Mouse (Mus musculus) fibroblast of lung, adult 2 months (primary cell): ENCODE measurements around the gene Napsa.

Source experiments
- DNase-seq: peaks from one replicate; pipeline ENCODE4 v3.0.0-alpha.2; 2011; ENCODE audit warnings: low read depth

Gene Napsa

DNA sequence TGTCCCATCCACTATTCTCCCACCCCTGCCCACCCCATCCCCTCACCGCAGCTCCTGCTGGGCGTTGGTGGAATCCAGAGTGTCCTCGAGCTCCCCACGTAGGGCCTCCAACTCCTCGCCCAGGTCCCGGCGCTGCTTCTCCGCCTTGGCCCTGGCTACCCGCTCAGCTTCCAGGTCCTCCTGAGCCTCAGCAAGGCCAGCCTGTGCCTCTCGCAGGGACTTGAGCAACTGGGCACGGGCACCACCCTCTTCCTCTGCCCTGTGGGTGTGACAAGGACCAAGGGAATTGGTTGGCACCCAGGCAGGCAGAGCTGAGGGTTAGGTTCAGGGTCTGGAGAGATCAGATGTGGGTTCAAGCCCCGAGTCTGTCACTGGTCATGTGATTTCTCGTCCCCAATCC, 54.8 kb downstream of the Napsa start:
- no peak for DNase-seq

DNA sequence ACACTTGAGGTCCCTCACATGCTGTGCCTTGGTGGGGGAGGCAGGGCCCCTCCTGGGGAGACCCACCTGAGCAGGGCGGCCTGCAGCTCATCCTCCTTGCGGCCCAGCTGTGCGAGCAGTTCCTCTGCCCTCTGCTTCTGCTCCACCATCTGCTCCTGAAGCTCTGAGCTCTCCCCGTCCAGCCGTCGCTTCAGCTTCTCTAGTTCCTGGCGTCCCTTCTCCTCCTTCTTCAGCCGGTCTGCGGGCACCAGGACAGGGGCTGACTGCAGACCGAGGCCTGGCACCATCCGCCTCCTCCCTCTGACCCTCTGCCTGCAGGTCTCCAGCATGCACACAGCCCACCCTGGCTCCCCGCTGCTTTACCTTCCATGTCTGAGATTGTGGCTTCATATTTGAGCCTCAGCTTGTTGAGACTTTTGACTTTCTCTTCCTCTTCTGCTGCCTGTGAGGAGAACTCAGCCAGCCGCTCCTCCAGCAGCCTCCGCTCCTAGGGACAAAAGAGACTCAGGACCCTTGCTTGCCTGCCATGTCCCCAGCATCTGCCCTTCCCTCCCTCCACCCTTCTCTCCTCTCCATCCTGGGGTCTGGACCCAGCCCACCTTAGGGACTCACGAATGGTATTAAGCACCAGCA, 56.3 kb downstream of the Napsa start:
- no peak for DNase-seq

DNA sequence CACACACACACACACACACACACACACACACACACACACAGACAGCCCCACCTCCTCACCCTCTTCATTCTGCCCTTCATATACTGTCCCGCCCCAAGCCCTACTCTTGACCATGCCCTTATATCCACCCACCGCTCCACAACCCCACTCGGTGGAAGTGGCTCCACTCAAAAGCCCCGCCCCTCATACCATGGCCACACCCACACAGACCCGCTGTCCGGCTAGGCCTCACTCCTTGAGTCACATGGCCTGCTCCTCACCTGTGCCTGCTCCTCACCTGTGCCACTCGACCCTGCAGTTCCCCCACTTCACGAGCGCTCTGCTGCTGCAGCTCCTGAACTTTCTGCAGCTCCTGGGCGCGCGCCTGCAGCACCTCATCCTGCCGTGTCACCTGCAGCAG, 58.3 kb downstream of the Napsa start:
- no peak for DNase-seq

DNA sequence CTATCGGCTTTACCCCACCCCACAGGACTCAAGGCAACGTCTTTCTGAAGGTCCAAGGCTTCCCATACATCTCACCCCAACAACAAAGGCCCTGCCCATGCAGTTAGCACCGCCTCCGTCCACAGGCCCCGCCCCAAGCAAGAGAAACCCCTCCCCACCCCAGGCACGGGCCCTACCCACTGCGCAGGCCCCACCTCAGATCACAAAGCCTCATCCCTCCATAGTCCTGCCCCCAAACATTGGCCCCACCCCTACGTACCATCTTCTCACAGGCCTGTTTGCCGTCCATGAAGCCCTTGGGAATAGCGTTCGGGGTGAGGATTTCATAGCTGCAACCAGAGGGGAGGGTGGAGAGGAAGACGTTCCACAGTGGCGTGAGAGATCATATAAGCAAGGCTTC, 60.5 kb downstream of the Napsa start:
- no peak for DNase-seq

DNA sequence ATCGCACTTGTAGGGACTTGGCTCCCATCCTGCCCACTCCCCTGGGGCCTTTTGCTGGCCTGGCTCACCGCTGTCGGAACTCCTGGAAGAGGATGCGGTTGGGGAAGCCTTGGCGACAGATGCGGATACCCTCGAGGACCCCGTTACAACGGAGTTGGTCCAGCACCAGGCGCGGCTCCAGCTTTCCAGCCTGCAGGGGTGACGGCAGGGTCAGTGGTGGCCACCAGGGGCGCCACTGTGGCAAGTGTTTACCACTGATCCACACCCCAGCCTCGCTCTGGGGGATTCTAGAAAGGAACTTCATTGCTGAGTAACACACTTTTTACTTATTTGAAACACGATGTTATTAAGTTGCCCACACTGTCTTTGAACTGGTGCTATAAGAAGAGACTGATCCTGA, 61.2 kb downstream of the Napsa start:
- no peak for DNase-seq
